Mouse (Mus musculus): ENCODE results near the gene Tuba1c. TPM values are rescaled to one million over a fixed set of nuclear protein-coding genes. Genes with fewer than 3 reads are reported as not detected.
"Not testable (repeated sequence)": the region's sequence is repeated elsewhere in the genome, so short reads cannot be mapped to it uniquely, and the experiment has no call there.

Tuba1c gene
- total and polyA plus RNA-seq, 2 experiments from 2014 or later = 16.4 to 24.9 TPM

DNA sequence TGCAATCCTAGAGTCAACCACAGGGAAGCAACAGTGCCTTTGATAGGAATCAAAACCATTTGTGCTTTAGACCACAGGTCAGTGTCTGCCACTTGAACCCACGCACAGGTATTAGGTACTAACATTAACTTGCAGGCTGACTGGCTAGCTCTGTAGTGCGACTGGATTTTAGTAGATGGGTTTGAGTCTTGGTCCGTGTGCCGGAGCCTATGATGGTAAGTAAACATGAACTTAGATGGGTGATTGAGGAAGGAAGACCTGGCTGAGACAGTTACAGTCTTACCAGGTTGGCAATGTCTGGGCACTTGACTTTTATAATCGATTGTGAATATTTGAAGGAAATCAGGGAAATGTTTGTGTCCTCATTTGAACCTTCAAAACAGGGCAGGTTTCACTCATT, 9.1 kb downstream of the Tuba1c start:
- Histone ChIP-seq H3K4me1 (ENCODE audit: insufficient read depth) (no peaks in the 10 kb centered on the region), H3K9me3 (ENCODE audit: low read length) (no peaks in the 10 kb centered on the region), H3K27me3 (ENCODE audit: insufficient read depth, low read length) (no peaks in the 10 kb centered on the region), H3K9ac (no peak overlapping the region), H3K27ac (ENCODE audit: low read depth, low read length) (no peak overlapping the region), H3K4me2 (ENCODE audit: low read depth) (no peak overlapping the region), H3K36me3 (ENCODE audit: insufficient read depth) (no peaks in the 10 kb centered on the region), H3K4me3 (ENCODE audit: low read depth, low read length) (no peak overlapping the region)
- no peak for ATAC-seq
- WGBS = 89% methylated on average over 5 of the region's 5 CpGs
- no peak for DNase-seq
- TF ChIP-seq CTCF (IDR thresholded peaks at IDR 0.05; ENCODE audit: low read depth) = no peak

- ATAC-seq = no peak
- DNase-seq = no peak
- no peaks in the 10 kb centered on the region for H3K36me3 ChIP-seq (ENCODE audit: insufficient read depth)
- WGBS = 74% methylated on average over 4 of the region's 4 CpGs
- H3K27ac ChIP-seq (ENCODE audit: low read depth, low read length) = no peak overlapping the region
- H3K9ac ChIP-seq = no peak overlapping the region
- no peak overlapping the region for H3K4me2 ChIP-seq (ENCODE audit: low read depth)
- no peak overlapping the region for H3K4me3 ChIP-seq (ENCODE audit: low read depth, low read length)
- no peak for TF ChIP-seq CTCF (IDR thresholded peaks at IDR 0.05; ENCODE audit: low read depth)
- no peaks in the 10 kb centered on the region for H3K27me3 ChIP-seq (ENCODE audit: insufficient read depth, low read length)
- no peaks in the 10 kb centered on the region for H3K4me1 ChIP-seq (ENCODE audit: insufficient read depth)
- no peaks in the 10 kb centered on the region for H3K9me3 ChIP-seq (ENCODE audit: low read length)
Measured at GRCm38 (mm10) chr15:99039306-99039705, 9.6 kb downstream of the Tuba1c start.

DNA sequence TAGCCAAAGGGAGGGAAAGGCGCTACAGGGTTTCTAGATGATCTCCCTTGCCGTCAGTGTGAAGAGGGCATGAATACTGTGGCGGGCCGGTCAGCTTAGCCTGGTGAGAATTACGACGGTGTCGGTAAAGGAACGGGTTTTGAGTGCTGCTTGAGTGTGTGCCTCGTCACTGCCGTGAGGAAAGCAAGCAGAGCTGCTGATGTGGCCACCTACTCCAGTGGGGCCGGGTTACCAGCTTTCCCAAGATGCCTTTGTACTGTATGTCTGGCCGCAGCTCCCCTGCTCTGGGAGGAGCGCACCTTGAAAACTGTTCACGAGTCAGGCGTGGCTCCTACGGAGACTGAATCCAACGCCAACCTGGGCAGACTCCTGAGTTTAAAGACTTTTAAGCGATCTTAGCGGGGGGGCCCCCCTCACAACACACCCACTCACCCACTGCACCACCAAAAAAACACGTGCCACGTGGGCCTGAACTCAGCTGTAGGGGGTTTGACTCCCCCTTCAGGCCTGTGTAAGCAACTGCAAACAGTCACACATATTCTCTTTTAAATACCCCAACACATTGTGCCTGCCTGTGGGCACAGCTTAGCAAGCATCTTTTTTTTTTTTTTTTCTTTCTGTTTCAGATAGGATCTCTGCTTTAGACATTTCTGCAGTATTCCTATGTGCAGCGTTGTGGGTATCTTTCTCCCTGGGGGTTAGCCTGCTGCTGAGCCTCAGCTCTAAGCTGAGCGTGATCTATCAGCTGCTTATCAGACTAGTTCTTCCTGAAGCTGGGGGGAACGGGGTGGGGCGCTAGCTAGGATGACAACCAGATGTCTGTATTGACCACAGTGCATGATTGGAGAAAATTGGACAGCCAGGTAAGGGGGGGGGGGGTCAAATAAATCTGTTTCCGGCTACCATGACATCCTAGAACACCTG, 10.6 kb downstream of the Tuba1c start:
- no peaks in the 10 kb centered on the region for H3K4me1 ChIP-seq (ENCODE audit: insufficient read depth)
- H3K4me3 ChIP-seq (ENCODE audit: low read depth, low read length) = no peak overlapping the region
- no peak overlapping the region for H3K4me2 ChIP-seq (ENCODE audit: low read depth)
- no peak overlapping the region for H3K9ac ChIP-seq
- DNase-seq = no peak
- no peak; the same call in 1 of the 2 replicates for ATAC-seq
- TF ChIP-seq CTCF (IDR thresholded peaks at IDR 0.05; ENCODE audit: low read depth) = peak; percentile 45
- WGBS = 70% methylated on average over 26 of the region's 26 CpGs
- H3K27me3 ChIP-seq (ENCODE audit: insufficient read depth, low read length) = no peaks in the 10 kb centered on the region
- H3K9me3 ChIP-seq (ENCODE audit: low read length) = no peaks in the 10 kb centered on the region
- no peak overlapping the region for H3K27ac ChIP-seq (ENCODE audit: low read depth, low read length)
- H3K36me3 ChIP-seq (ENCODE audit: insufficient read depth) = no peaks in the 10 kb centered on the region

- no peak for DNase-seq
- Histone ChIP-seq H3K9ac (no peak overlapping the region), H3K27ac (ENCODE audit: low read depth, low read length) (no peak overlapping the region), H3K9me3 (ENCODE audit: low read length) (no peaks in the 10 kb centered on the region), H3K27me3 (ENCODE audit: insufficient read depth, low read length) (no peaks in the 10 kb centered on the region), H3K4me2 (ENCODE audit: low read depth) (peak overlapping the region; percentile 15; the same call in 1 of the 2 replicates), H3K4me3 (ENCODE audit: low read depth, low read length) (no peak overlapping the region), H3K36me3 (ENCODE audit: insufficient read depth) (no peaks in the 10 kb centered on the region), H3K4me1 (ENCODE audit: insufficient read depth) (no peaks in the 10 kb centered on the region)
- WGBS = 27% methylated on average over 21 of the region's 21 CpGs
- TF ChIP-seq CTCF (IDR thresholded peaks at IDR 0.05; ENCODE audit: low read depth) = no peak
- no peak for ATAC-seq
Measured at GRCm38 (mm10) chr15:99040920-99041856, 11.5 kb downstream of the Tuba1c start.

DNA sequence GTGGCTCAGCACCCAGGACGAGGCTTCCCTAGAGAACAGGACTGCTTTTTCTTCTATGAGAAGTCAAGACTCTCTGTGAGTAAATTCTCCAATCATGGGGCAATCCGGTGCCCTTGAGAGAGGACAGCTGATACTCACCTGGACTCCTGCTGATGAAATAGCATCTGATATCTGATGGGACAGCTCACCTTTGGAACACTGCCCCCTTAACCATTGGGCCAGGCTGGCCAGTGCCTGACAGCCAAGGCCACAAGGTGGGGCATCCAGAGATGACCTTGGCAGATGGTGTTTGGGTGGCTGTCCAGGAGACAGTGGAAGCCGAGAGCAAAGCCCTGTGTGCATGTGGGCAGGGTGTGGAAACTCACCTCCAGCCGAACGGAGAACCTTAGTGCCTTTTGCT, 12.6 kb downstream of the Tuba1c start:
- H3K27me3 ChIP-seq (ENCODE audit: insufficient read depth, low read length) = no peaks in the 10 kb centered on the region
- ATAC-seq = no peak
- no peaks in the 10 kb centered on the region for H3K9me3 ChIP-seq (ENCODE audit: low read length)
- no peak for TF ChIP-seq CTCF (IDR thresholded peaks at IDR 0.05; ENCODE audit: low read depth)
- H3K4me3 ChIP-seq (ENCODE audit: low read depth, low read length) = no peak overlapping the region
- H3K9ac ChIP-seq = no peak overlapping the region
- H3K4me2 ChIP-seq (ENCODE audit: low read depth) = no peak overlapping the region
- H3K27ac ChIP-seq (ENCODE audit: low read depth, low read length) = no peak overlapping the region
- DNase-seq = no peak
- 86% methylated on average over 5 of the region's 5 CpGs for WGBS
- H3K36me3 ChIP-seq (ENCODE audit: insufficient read depth) = no peaks in the 10 kb centered on the region
- no peaks in the 10 kb centered on the region for H3K4me1 ChIP-seq (ENCODE audit: insufficient read depth)

- ATAC-seq (no peak), DNase-seq (no peak)
- Histone ChIP-seq H3K9me3 (ENCODE audit: low read length) (no peaks in the 10 kb centered on the region), H3K4me3 (ENCODE audit: low read depth, low read length) (no peak overlapping the region), H3K27ac (ENCODE audit: low read depth, low read length) (no peak overlapping the region), H3K4me2 (ENCODE audit: low read depth) (no peak overlapping the region), H3K36me3 (ENCODE audit: insufficient read depth) (no peaks in the 10 kb centered on the region), H3K9ac (no peak overlapping the region), H3K4me1 (ENCODE audit: insufficient read depth) (no peaks in the 10 kb centered on the region), H3K27me3 (ENCODE audit: insufficient read depth, low read length) (no peaks in the 10 kb centered on the region)
- TF ChIP-seq CTCF (IDR thresholded peaks at IDR 0.05; ENCODE audit: low read depth) = no peak
- 30% methylated on average over 3 of the region's 3 CpGs for WGBS
Measured at GRCm38 (mm10) chr15:99044854-99045253, 15.2 kb downstream of the Tuba1c start.

- H3K27me3 ChIP-seq (ENCODE audit: insufficient read depth, low read length); H3K4me1 ChIP-seq (ENCODE audit: insufficient read depth); H3K9ac ChIP-seq; ATAC-seq; H3K27ac ChIP-seq (ENCODE audit: low read depth, low read length); H3K4me2 ChIP-seq (ENCODE audit: low read depth); H3K9me3 ChIP-seq (ENCODE audit: low read length); H3K36me3 ChIP-seq (ENCODE audit: insufficient read depth); H3K4me3 ChIP-seq (ENCODE audit: low read depth, low read length); DNase-seq: not testable (repeated sequence)
- WGBS = 82% methylated on average over 6 of the region's 6 CpGs
Measured at GRCm38 (mm10) chr15:99045734-99046133, 16.0 kb downstream of the Tuba1c start.

Measured in forebrain, postnatal 0 days (tissue).